Mouse (Mus musculus) heart, embryonic 15.5 days (tissue): ENCODE data around the gene C9. TPM values are rescaled to one million over a fixed set of nuclear protein-coding genes. Genes with fewer than 3 reads are reported as not detected.
A peak's percentile ranks its signal among the peaks of the same experiment; 100 is the strongest.

Experiments used
- ATAC-seq: fragments of 200-750 bp; cut with Nextera tagmentation; replicated peaks from 2 replicates; pipeline ENCODE4 v1.8.0; 2017; ENCODE audit warnings: low read depth, moderate TSS enrichment; ENCODE audit not compliant: insufficient number of reproducible peaks, insufficient read depth, low FRiP score
- H3K27ac ChIP-seq: fragments of 300-500 bp; sonication (generic); 2 replicates; pipeline ENCODE4 v1.5.1; 2015; ENCODE audit warnings: mild to moderate bottlenecking, inconsistent platforms
- H3K27me3 ChIP-seq: fragments of 300-500 bp; sonication (generic); 2 replicates; pipeline ENCODE4 v1.6.1; 2015; ENCODE audit warnings: inconsistent platforms
- H3K36me3 ChIP-seq: fragments of 300-500 bp; sonication (generic); 2 replicates; pipeline ENCODE4 v1.6.1; 2015; ENCODE audit warnings: mild to moderate bottlenecking, inconsistent platforms
- H3K4me1 ChIP-seq: fragments of 300-500 bp; sonication (generic); replicated peaks from 2 replicates; pipeline ENCODE4 v1.6.1; 2015; ENCODE audit warnings: inconsistent platforms
- H3K4me2 ChIP-seq: fragments of 300-500 bp; sonication (generic); 2 replicates; pipeline ENCODE4 v1.6.1; 2015; ENCODE audit warnings: inconsistent platforms, mild to moderate bottlenecking, moderate library complexity
- H3K4me3 ChIP-seq: fragments of 300-500 bp; sonication (generic); 2 replicates; pipeline ENCODE4 v1.5.1; 2015; ENCODE audit warnings: mild to moderate bottlenecking, inconsistent platforms
- H3K9ac ChIP-seq: fragments of 300-500 bp; sonication (generic); 2 replicates; pipeline ENCODE4 v1.6.1; 2015; ENCODE audit warnings: mild to moderate bottlenecking, inconsistent platforms
- H3K9me3 ChIP-seq: fragments of 300-500 bp; sonication (generic); replicated peaks from 2 replicates; pipeline ENCODE4 v1.6.1; 2016; ENCODE audit warnings: inconsistent platforms
- WGBS: fragments of 180-500 bp; shearing (Covaris S2); methylation state at CpG from one replicate; pipeline ENCODE4 v1.1.7; 2015; ENCODE audit warnings: mixed read lengths; 5-methylcytosine and 5-hydroxymethylcytosine counted together
- polyA plus RNA-seq: library from polyadenylated mRNA; unstranded; fragments of >200 nt; fragmentation: Nextera tagmentation; extraction: Ambion mirVana; gene quantifications from 2 replicates; pipeline ENCODE4 v1.2.1, GENCODE M21; 2015

Gene C9
- polyA plus RNA-seq, 1 experiment from 2014 or later: not detected

- Histone ChIP-seq H3K4me3 (no peak overlapping the region), H3K9ac (no peak overlapping the region), H3K27ac (no peak overlapping the region), H3K4me2 (no peak overlapping the region), H3K9me3 (no peaks in the 10 kb centered on the region), H3K4me1 (no peaks in the 10 kb centered on the region), H3K36me3 (no peaks in the 10 kb centered on the region), H3K27me3 (no peaks in the 10 kb centered on the region)
- WGBS: 91% methylated on average over 3 of the region's 3 CpGs
- no peak for ATAC-seq
Observed at GRCm38 (mm10) chr15:6469384-6469783, 24.3 kb downstream of the C9 start.

- Histone ChIP-seq H3K36me3 (no peaks in the 10 kb centered on the region), H3K27ac (no peak overlapping the region), H3K4me2 (no peak overlapping the region), H3K4me1 (no peaks in the 10 kb centered on the region), H3K9me3 (no peaks in the 10 kb centered on the region), H3K4me3 (no peak overlapping the region), H3K27me3 (no peaks in the 10 kb centered on the region), H3K9ac (no peak overlapping the region)
- no peak for ATAC-seq
- WGBS: 71% methylated on average over 3 of the region's 3 CpGs
Observed at GRCm38 (mm10) chr15:6483561-6483960, 38.4 kb downstream of the C9 start.

- WGBS: 82% methylated on average over 2 of the region's 2 CpGs
Observed at GRCm38 (mm10) chr15:6492386-6492785, 47.3 kb downstream of the C9 start.

GRCm38 (mm10) chr15:6498396-6499070 lies 53.4 kb downstream of the C9 start:
- no peak overlapping the region for H3K27ac ChIP-seq
- H3K4me2 ChIP-seq: no peak overlapping the region
- ATAC-seq: no peak
- H3K9me3 ChIP-seq: no peaks in the 10 kb centered on the region
- no peak overlapping the region for H3K4me3 ChIP-seq
- H3K9ac ChIP-seq: no peak overlapping the region
- no peaks in the 10 kb centered on the region for H3K27me3 ChIP-seq
- no peaks in the 10 kb centered on the region for H3K4me1 ChIP-seq
- WGBS: 79% methylated on average over 10 of the region's 10 CpGs
- no peaks in the 10 kb centered on the region for H3K36me3 ChIP-seq

More at GRCm38 (mm10) chr15:6492386-6492785, 47.3 kb downstream of the C9 start:
- Histone ChIP-seq H3K9ac (no peak overlapping the region), H3K4me2 (no peak overlapping the region), H3K27ac (no peak overlapping the region), H3K9me3 (no peaks in the 10 kb centered on the region), H3K4me1 (no peaks in the 10 kb centered on the region), H3K4me3 (no peak overlapping the region), H3K27me3 (no peaks in the 10 kb centered on the region), H3K36me3 (no peaks in the 10 kb centered on the region)
- no peak for ATAC-seq

- no peak for ATAC-seq
- Histone ChIP-seq H3K27ac (no peak overlapping the region), H3K27me3 (no peaks in the 10 kb centered on the region), H3K9me3 (no peaks in the 10 kb centered on the region), H3K4me1 (no peaks in the 10 kb centered on the region), H3K4me2 (no peak overlapping the region), H3K9ac (no peak overlapping the region), H3K36me3 (no peaks in the 10 kb centered on the region), H3K4me3 (no peak overlapping the region)
- 50% methylated on average over 1 of the region's 1 CpGs for WGBS
Observed at GRCm38 (mm10) chr15:6500787-6501186, 55.7 kb downstream of the C9 start.

GRCm38 (mm10) chr15:6517525-6517924 lies 72.4 kb downstream of the C9 start:
- 92% methylated on average over 1 of the region's 1 CpGs for WGBS
- no peaks in the 10 kb centered on the region for H3K9me3 ChIP-seq
- H3K36me3 ChIP-seq: no peaks in the 10 kb centered on the region
- H3K27me3 ChIP-seq: no peaks in the 10 kb centered on the region
- no peak for ATAC-seq
- no peak overlapping the region for H3K9ac ChIP-seq
- H3K4me3 ChIP-seq: no peak overlapping the region
- H3K4me2 ChIP-seq: no peak overlapping the region
- no peaks in the 10 kb centered on the region for H3K4me1 ChIP-seq
- no peak overlapping the region for H3K27ac ChIP-seq

- Histone ChIP-seq H3K4me2 (no peak overlapping the region), H3K9ac (no peak overlapping the region), H3K36me3 (no peaks in the 10 kb centered on the region), H3K4me3 (no peak overlapping the region), H3K4me1 (no peaks in the 10 kb centered on the region), H3K27me3 (no peaks in the 10 kb centered on the region), H3K9me3 (no peaks in the 10 kb centered on the region), H3K27ac (no peak overlapping the region)
- no peak for ATAC-seq
- WGBS: 81% methylated on average over 19 of the region's 19 CpGs
Observed at GRCm38 (mm10) chr15:6519417-6520255, 74.5 kb downstream of the C9 start.

- Histone ChIP-seq H3K4me3 (no peak overlapping the region), H3K27me3 (no peaks in the 10 kb centered on the region), H3K4me2 (no peak overlapping the region), H3K27ac (no peak overlapping the region), H3K4me1 (no peaks in the 10 kb centered on the region), H3K36me3 (no peaks in the 10 kb centered on the region), H3K9me3 (no peaks in the 10 kb centered on the region), H3K9ac (no peak overlapping the region)
- no peak for ATAC-seq
- WGBS: 58% methylated on average over 10 of the region's 10 CpGs
Observed at GRCm38 (mm10) chr15:6520505-6521155, 75.5 kb downstream of the C9 start.

- Histone ChIP-seq H3K27me3 (no peaks in the 10 kb centered on the region), H3K4me1 (no peaks in the 10 kb centered on the region), H3K4me3 (0 out of 2 replicates have a peak within 1 kb of the TSS, but pooled peaks have one; percentile 14), H3K27ac (no peak within 1 kb of the TSS), H3K9ac (no peak within 1 kb of the TSS), H3K9me3 (no peaks in the 10 kb centered on the region), H3K36me3 (no peaks in the 10 kb centered on the region), H3K4me2 (0 out of 2 replicates have a peak within 1 kb of the TSS, but pooled peaks have one; percentile 13)
- no peak for ATAC-seq
- WGBS: 69% methylated on average over 8 of the region's 8 CpGs
Observed at GRCm38 (mm10) chr15:6522653-6523167, 77.6 kb downstream of the C9 start, which contains the start of gene Fyb. Gene Fyb (plus strand): TSS chr15:6522853.

GRCm38 (mm10) chr15:6524801-6525200 lies 79.7 kb downstream of the C9 start:
- Histone ChIP-seq H3K4me3 (no peak overlapping the region), H3K4me2 (no peak overlapping the region), H3K4me1 (no peaks in the 10 kb centered on the region), H3K9ac (no peak overlapping the region), H3K9me3 (no peaks in the 10 kb centered on the region), H3K27ac (no peak overlapping the region), H3K36me3 (no peaks in the 10 kb centered on the region), H3K27me3 (no peaks in the 10 kb centered on the region)
- 82% methylated on average over 2 of the region's 2 CpGs for WGBS
- no peak for ATAC-seq

- Histone ChIP-seq H3K27ac (no peak overlapping the region), H3K27me3 (no peaks in the 10 kb centered on the region), H3K9ac (no peak overlapping the region), H3K4me2 (no peak overlapping the region), H3K4me1 (no peaks in the 10 kb centered on the region), H3K9me3 (no peaks in the 10 kb centered on the region), H3K4me3 (no peak overlapping the region), H3K36me3 (no peaks in the 10 kb centered on the region)
- WGBS: 76% methylated on average over 3 of the region's 3 CpGs
- no peak for ATAC-seq
Observed at GRCm38 (mm10) chr15:6525386-6525785, 80.3 kb downstream of the C9 start.
